Mouse (Mus musculus) ES-Bruce4 (cell line): ENCODE results near the gene Apod. TPM values are rescaled to one million over a fixed set of nuclear protein-coding genes. Genes with fewer than 3 reads are reported as not detected.

Source experiments
- H3K27ac ChIP-seq: 2 replicates; pipeline ENCODE4 v1.5.1; 2012; ENCODE audit warnings: low read length, inconsistent platforms; ENCODE audit not compliant: insufficient read depth
- H3K27me3 ChIP-seq: 2 replicates; pipeline ENCODE4 v1.6.1; 2012; ENCODE audit warnings: mild to moderate bottlenecking, low read length, inconsistent platforms; ENCODE audit not compliant: control insufficient read depth, poor library complexity, insufficient read depth, severe bottlenecking
- H3K36me3 ChIP-seq: 2 replicates; pipeline ENCODE4 v1.6.1; 2012; ENCODE audit warnings: inconsistent platforms, mild to moderate bottlenecking, low read length, moderate library complexity; ENCODE audit not compliant: control insufficient read depth, poor library complexity, insufficient read depth, severe bottlenecking
- H3K4me1 ChIP-seq: one replicate; pipeline ENCODE4 v1.8.1; 2011; ENCODE audit warnings: low read length; ENCODE audit not compliant: control insufficient read depth, insufficient read depth
- H3K4me3 ChIP-seq: 2 replicates; pipeline ENCODE4 v1.5.1; 2011; ENCODE audit warnings: low read depth, mild to moderate bottlenecking, low read length
- H3K9ac ChIP-seq: 2 replicates; pipeline ENCODE4 v1.6.1; 2012; ENCODE audit warnings: low read depth, mild to moderate bottlenecking, inconsistent platforms; ENCODE audit not compliant: poor library complexity, severe bottlenecking
- H3K9me3 ChIP-seq: replicated peaks from 2 replicates; pipeline ENCODE4 v1.6.1; 2012; ENCODE audit warnings: mild to moderate bottlenecking, low read length, inconsistent platforms; ENCODE audit not compliant: control insufficient read depth, poor library complexity, insufficient read depth, severe bottlenecking
- CTCF ChIP-seq: IDR thresholded peaks from one replicate; pipeline ENCODE4 v1.8.1; 2011; ENCODE audit warnings: low read depth, low read length
- EP300 ChIP-seq: IDR thresholded peaks from 2 replicates; pipeline ENCODE4 v1.6.1; 2011; ENCODE audit warnings: low read depth, low read length; ENCODE audit not compliant: insufficient read depth
- POLR2A ChIP-seq: IDR thresholded peaks from one replicate; pipeline ENCODE4 v1.8.1; 2011; ENCODE audit warnings: low read length; ENCODE audit not compliant: insufficient read depth
- polyA plus RNA-seq: library from polyadenylated mRNA; stranded (reverse); fragments of >200 nt; gene quantifications from 2 replicates; pipeline ENCODE4 v1.2.4, GENCODE M21; 2011; ENCODE audit warnings: low read depth; ENCODE audit not compliant: missing spikeins, insufficient read depth, insufficient read length

The Apod gene
- polyA plus RNA-seq, 1 experiment: 0.54 TPM

GRCm38 (mm10) chr16:31247442-31247841 lies 67.2 kb downstream of the Apod start:
- no peaks in the 10 kb centered on the region; the same call in 1 of the 2 replicates for H3K36me3 ChIP-seq
- H3K27me3 ChIP-seq: no peaks in the 10 kb centered on the region
- no peak for TF ChIP-seq POLR2A
- TF ChIP-seq EP300: no peak
- no peak for TF ChIP-seq CTCF
- no peaks in the 10 kb centered on the region for H3K4me1 ChIP-seq
- no peak overlapping the region for H3K9ac ChIP-seq
- H3K4me3 ChIP-seq: no peak overlapping the region
- no peaks in the 10 kb centered on the region for H3K9me3 ChIP-seq
- no peak overlapping the region for H3K27ac ChIP-seq

Other genes with a start within 250 kb of the Apod start
- gene Xxylt1, start 233.4 kb downstream of the Apod start, polyA plus RNA-seq: 14.8 and 15.7 TPM in 2 replicates
- gene Acap2, start 113.6 kb downstream of the Apod start, polyA plus RNA-seq: 35.1 and 39.0 TPM in 2 replicates
- gene Ppp1r2, start 39.5 kb downstream of the Apod start, polyA plus RNA-seq: 74.5 and 75.6 TPM in 2 replicates
- 14.4 and 15.7 TPM in 2 replicates for gene Bdh1, start 107.5 kb upstream of the Apod start, polyA plus RNA-seq